Mouse (Mus musculus) T-helper 1 cell (primary cell): Measurements from ENCODE around the gene Yif1b.

Experiments used
- in situ Hi-C: fragments of 300-600 bp; cut with MboI, MseI; formaldehyde crosslinking; loops from one replicate; pipeline ENCODE4 v1.15.1; 2025; ENCODE audit warnings: high pct_unique_total_duplicates

Gene Yif1b

GRCm38 (mm10) chr7:29279924-29280323 is 41.8 kb downstream of the Yif1b start:
- in situ Hi-C loops = loop anchor here (10.0 kb wide), 1 partner anchor 235 kb away; no protein-coding TSS in a partner anchor

DNA sequence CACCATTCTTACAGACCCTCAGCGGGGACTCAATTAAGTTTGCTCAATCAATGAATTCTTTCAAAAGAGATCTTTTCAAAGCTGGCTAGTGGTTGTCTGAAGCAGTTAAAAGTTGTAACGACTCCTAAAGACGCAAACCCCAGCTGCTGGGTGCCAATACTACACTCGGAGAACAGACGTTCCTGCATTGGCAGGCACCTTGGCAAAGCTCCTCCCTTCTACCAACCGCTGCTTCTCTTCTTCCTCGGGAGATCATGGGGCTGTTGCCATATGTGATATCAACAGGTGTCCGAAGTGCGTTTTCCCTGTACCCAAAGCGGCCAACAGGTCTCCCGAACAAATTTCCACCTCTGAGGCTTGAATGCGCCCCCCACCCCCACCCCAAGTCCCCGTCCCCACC is 42.7 kb downstream of the Yif1b start:
- in situ Hi-C loops = loop anchor here (10.0 kb wide), 1 partner anchor 236 kb away; no protein-coding TSS in a partner anchor

DNA sequence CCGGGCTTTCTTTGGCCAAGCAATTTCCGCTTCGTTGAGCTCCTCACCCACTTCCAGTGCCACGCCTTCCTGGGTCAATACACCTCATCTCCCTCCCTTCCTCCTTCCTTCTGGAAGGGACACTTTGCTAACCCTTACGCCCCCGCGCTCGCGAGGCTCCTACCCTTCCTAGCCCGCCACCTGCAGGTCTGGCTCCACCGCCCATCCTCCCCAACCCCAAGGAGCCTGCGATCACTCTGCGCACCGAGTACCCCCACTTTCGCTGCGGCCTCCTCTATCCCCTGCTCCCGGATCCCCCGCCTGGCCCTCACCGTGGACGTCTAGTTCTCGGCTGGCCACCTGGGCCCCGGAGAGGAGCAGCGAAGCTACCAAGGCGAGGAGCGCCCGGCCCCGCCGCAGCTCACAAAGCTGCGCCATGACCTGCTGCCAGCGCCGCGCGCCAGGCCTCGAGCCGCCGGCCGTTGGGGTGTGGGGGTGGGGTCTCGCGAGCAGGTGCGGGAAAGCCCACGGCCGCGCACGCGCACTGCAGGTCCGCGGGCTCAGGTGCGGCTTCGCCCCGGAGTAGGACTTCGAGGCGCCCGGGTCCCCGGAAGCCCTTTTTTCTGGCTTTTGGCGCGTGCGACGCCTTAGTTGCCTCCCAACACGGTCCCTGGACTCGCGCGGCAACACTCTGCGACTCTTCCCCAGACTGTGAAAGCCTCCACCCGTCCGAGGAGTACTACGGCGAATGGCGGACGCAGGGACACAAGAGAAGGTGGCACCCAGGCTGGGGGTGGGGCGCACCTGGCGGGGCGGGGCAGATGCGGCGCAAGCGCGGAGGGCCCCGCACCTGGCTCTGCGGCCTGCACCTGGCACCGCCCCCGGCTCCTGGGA is 43.3 kb downstream of the Yif1b start, which contains the start of gene Spint2:
TSS of gene Spint2 (minus strand) at position 712 of the 873 bp plus-strand sequence.
- in situ Hi-C loops = loop anchor here (10.0 kb wide), 1 partner anchor 237 kb away; no protein-coding TSS in a partner anchor

DNA sequence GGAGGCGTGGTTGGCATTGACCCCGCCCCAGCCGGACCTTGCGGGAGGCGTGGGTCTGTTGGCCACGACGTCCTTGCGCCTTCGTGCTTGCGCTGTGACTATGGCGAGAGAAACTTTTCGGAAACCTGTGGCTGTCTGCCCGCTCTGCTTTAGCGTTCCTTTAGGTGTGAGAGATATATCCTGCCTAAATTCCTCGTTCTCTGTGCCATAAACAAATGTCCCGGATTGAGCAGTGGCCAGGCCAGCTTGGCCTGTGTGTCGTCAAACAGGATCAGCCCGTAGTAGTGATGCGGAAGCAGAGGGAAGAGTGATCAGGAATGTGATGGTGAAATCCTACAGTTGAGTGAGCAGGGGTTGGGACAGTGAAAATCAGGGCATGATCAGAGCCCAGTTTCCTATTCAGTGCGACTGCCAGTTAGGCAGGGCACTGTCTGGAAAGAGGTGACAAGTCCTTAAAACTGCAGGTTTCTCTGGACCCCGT is 44.0 kb downstream of the Yif1b start:
- in situ Hi-C loops = loop anchor here (10.0 kb wide), 1 partner anchor 237 kb away; no protein-coding TSS in a partner anchor

GRCm38 (mm10) chr7:29283876-29284275 is 45.7 kb downstream of the Yif1b start:
- in situ Hi-C loops = loop anchor here (10.0 kb wide), 1 partner anchor 239 kb away; no protein-coding TSS in a partner anchor

GRCm38 (mm10) chr7:29284523-29284922 is 46.4 kb downstream of the Yif1b start:
- in situ Hi-C loops = loop anchor here (10.0 kb wide), 1 partner anchor 240 kb away; no protein-coding TSS in a partner anchor

- in situ Hi-C loops = loop anchor here (10.0 kb wide), 1 partner anchor 243 kb away; no protein-coding TSS in a partner anchor
Observed at GRCm38 (mm10) chr7:29287481-29287880, 49.4 kb downstream of the Yif1b start.

- in situ Hi-C loops = loop anchor here (10.0 kb wide), 1 partner anchor 243 kb away; no protein-coding TSS in a partner anchor
Observed at GRCm38 (mm10) chr7:29288079-29288478, 50.0 kb downstream of the Yif1b start.

DNA sequence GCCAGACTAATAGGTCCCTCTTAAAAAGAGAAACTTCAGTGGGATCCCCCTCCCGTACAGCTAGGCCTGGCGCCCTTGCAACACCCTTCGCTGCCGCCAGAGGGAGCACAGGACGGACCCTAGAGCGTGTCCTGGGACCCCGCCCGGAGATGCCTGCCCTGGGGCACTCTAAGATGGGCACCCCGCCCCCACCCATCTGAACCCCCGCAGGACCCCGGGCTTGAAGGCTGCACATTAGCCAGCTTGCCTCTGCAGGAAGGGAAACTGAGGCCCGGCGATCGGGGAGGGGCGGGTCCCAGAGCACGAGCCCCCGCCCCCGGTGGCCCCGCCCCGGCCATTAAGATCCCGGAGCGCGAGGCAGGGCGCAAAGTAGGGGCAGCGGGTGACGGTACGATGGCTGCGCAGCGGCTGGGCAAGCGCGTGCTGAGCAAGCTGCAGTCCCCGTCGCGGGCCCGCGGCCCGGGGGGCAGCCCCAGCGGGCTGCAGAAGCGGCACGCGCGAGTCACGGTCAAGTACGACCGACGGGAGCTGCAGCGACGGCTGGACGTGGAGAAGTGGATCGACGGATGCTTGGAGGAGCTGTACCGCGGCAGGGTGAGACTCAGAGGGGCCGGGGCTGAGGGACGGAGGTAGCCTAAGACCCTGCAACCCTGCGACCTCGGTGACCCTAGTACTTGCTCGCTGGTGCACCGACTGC is 51.0 kb downstream of the Yif1b start, which contains the start of gene Ppp1r14a:
TSS of gene Ppp1r14a (plus strand) at position 367 of the 697 bp plus-strand sequence.
- in situ Hi-C loops = loop anchor here (10.0 kb wide), 1 partner anchor 244 kb away; no protein-coding TSS in a partner anchor

DNA sequence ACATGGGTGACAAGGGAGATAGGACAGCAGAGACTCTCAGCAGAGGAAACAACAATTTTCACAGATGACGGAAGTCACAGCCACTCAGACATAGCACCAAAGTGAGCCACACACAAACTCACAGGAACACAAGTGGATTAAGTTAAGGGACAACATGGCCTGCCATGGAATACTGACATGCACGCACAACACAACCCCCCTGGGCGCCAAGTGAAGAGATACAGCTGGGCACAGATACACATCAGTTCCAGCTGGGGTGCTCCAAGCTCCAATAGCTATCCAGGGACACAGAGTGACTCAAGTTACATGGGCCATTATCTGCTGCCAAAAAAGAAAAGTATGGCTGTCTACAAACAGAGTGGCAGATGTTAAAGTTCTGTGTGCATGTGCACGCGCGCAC is 51.7 kb downstream of the Yif1b start:
- in situ Hi-C loops = loop anchor here (10.0 kb wide), 1 partner anchor 245 kb away; no protein-coding TSS in a partner anchor

GRCm38 (mm10) chr7:29290691-29291485 is 52.8 kb downstream of the Yif1b start:
- in situ Hi-C loops = no loop called here

DNA sequence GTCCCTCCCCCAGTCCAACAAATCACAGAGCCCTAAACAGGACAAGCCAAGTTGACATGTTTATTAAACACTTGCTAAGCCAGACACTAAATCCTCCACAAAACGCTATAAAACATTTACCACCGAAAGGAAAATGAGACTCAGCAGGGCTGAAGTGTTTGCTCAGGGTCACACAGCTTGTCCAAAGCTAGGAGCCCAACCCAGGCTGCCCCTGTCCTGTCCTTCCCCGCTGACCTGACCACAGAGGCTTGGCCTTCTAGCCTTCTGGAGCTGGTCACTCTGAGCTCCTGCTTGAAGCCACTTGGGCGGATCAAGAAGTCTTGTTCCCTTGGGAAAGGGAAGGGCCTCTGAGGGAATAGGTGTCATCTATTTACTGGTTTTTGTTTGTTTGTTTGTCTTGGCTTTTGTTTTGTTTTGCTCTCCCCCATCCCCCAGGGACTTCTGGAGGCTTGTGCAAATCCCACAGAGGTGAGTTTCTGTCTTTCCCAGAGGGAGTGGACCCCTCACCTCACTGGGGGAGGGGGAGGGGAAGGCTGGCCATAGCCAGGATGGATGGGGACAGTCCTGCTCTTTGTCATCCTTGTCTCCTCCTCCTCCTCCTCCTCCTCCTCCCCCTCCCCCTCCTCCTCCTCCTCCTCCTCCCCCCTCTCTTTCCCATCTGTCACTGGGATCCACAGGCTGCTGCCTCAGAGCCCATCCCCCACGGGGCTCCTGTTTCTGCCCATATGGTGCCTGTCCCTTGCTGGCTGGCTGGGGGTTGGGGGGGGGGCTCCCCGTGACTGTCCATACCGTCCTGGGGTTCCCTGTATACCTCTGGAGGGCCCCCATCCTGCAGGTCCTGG is 53.7 kb downstream of the Yif1b start:
- in situ Hi-C loops = no loop called here

DNA sequence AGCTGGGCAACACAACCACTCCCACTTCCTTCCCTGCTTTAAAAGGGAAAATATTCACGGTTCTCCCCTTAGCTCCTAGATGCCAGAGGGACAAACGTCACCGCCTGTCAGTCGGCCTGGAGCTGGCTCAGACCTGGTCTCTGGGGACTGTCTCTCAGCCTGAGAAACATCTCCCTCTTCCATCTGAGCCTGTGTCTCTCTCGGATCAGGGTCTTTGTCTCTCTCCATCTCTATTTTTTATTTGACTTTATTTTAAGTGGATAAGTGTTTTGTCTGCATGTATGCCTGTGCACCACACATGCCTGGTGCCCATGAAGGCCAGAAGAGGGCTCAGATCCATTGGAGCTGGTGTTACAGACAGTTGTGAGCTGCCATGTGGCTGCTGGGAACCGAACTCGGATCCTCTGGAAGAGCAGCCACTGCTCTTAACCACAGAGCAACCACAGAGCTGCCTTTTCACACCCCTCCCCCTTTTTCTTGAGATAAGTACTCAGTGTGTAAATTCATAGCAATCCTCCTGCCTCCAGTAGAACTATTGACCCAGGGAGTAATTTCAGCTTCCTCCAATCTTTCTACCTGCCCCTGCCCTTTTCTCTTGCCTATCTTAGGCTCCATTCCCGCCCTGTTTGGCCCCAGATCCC is 54.4 kb downstream of the Yif1b start:
- in situ Hi-C loops = no loop called here

DNA sequence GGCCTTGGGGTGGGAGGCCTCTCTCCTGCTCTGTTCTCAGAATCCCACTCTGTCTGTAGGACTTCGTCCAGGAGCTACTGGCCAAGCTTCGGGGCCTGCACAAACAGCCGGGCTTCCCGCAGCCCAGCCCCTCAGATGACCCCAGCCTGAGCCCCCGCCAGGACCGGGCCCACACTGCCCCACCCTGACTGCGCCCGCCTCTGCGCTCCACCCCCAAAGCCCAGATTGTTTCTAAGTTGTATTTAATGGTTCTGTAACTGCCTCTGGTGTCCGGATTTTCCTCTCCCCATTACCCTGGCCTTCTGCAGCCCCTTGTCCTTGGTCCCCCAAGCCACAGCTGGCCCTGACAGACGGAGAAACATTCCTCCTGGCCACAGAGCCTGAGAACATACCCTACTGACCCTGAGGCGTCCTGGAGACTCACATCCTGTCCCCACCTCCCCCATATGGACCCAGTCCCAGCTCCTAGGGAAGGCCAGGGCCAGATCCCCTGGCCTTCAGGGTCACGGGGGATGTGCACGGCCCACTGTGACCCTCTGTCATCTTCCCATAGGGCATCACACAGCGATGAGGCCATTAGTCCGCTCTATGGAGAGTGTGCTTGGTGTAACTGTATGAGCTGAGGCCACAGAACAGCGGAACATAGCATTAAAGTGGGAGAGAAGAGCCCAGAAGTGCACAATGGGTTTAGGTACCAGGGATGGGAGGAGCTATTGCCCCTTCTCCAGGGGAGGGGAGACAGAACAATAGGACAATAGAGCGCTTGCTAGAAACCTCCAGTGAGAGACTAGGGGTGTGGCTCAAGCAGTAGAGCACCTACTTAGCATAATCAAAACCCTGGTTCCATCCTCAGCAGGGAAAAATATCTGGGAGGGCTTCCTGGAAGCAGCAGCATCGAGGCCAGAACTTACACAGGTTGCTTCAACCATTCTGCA is 55.3 kb downstream of the Yif1b start:
- in situ Hi-C loops = no loop called here

GRCm38 (mm10) chr7:29294111-29294761 is 56.1 kb downstream of the Yif1b start:
- in situ Hi-C loops = no loop called here

- in situ Hi-C loops = no loop called here
Observed at GRCm38 (mm10) chr7:29295861-29296647, 57.9 kb downstream of the Yif1b start.

DNA sequence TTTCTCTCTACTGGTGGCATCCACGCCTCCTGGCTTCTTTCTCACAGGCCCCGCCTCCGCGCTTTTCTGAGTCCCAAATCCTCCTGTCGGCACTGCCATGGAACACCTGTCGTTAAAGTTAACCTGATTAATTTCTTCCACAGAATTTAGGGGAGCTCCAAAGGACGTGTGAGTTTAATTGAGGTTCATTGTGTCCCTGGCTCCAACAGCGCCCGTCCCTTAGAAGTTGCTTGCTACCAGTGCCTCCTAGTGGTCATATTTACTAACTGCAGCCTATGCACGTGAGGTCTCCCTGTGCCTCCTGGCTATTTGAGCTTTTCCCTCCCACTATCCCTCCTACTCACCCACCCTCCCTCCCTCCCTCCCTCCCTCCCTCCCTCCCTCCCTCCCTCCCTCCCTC is 58.9 kb downstream of the Yif1b start:
- in situ Hi-C loops = no loop called here
